Mouse (Mus musculus): Measurements from ENCODE around the gene Wdfy4.

- TF ChIP-seq POLR2A (IDR thresholded peaks at IDR 0.05; ENCODE audit: low read depth, low read length) (no peak), CTCF (IDR thresholded peaks at IDR 0.05; ENCODE audit: extremely low read depth, insufficient read depth, insufficient read length, insufficient replicate concordance) (no peak)
Measured at GRCm38 (mm10) chr14:33053441-33053840, 131.9 kb downstream of the Wdfy4 start.
